Mouse (Mus musculus) heart, embryonic 10.5 days (tissue): Measurements from ENCODE around the gene Pip5kl1. TPM values are rescaled to one million over a fixed set of nuclear protein-coding genes. Genes with fewer than 3 reads are reported as not detected.

Source experiments
- DNase-seq: peaks from one replicate; pipeline ENCODE4 v3.0.0-alpha.2; 2017; ENCODE audit warnings: low spot score
- H3K27ac ChIP-seq: fragments of 300-500 bp; sonication (generic); 2 replicates; pipeline ENCODE4 v1.5.1; 2016; ENCODE audit warnings: mild to moderate bottlenecking
- H3K27me3 ChIP-seq: fragments of 300-500 bp; sonication (generic); 2 replicates; pipeline ENCODE4 v1.6.1; 2016; ENCODE audit warnings: mild to moderate bottlenecking; ENCODE audit not compliant: poor library complexity, insufficient read depth, severe bottlenecking
- H3K36me3 ChIP-seq: fragments of 300-500 bp; sonication (generic); 2 replicates; pipeline ENCODE4 v1.6.1; 2016; ENCODE audit warnings: mild to moderate bottlenecking, moderate library complexity
- H3K4me1 ChIP-seq: fragments of 300-500 bp; sonication (generic); 2 replicates; pipeline ENCODE4 v1.6.1; 2016; ENCODE audit warnings: mild to moderate bottlenecking
- H3K4me3 ChIP-seq: fragments of 300-500 bp; sonication (generic); 2 replicates; pipeline ENCODE4 v1.5.1; 2016; ENCODE audit warnings: mild to moderate bottlenecking, moderate library complexity
- H3K9me3 ChIP-seq: fragments of 300-500 bp; sonication (generic); 2 replicates; pipeline ENCODE4 v1.6.1; 2016; ENCODE audit warnings: mild to moderate bottlenecking, moderate library complexity
- WGBS: fragments of 180-500 bp; shearing (Covaris S2); methylation state at CpG from one replicate; pipeline ENCODE4 v1.1.7; 2016; 5-methylcytosine and 5-hydroxymethylcytosine counted together
- polyA plus RNA-seq: library from polyadenylated mRNA; unstranded; fragments of >200 nt; fragmentation: Nextera tagmentation; extraction: Ambion mirVana; gene quantifications from 2 replicates; pipeline ENCODE4 v1.2.1, GENCODE M21; 2016

The Pip5kl1 gene
- polyA plus RNA-seq, 1 experiment from 2014 or later, result 1.1 TPM

- no peak for DNase-seq
- Histone ChIP-seq H3K9me3 (no peaks in the 10 kb centered on the region), H3K27ac (no peak overlapping the region), H3K4me3 (no peak overlapping the region), H3K27me3 (no peaks in the 10 kb centered on the region), H3K36me3 (peaks cover 7% of the 10 kb centered on the region; the same call in 1 of the 2 replicates), H3K4me1 (peaks cover 49% of the 10 kb centered on the region)
- 57% methylated on average over 7 of the region's 7 CpGs for WGBS
Observed at GRCm38 (mm10) chr2:32553592-32554148, 20.9 kb upstream of the Pip5kl1 start.

- Histone ChIP-seq H3K4me1 (peaks cover 42% of the 10 kb centered on the region), H3K4me3 (no peak overlapping the region), H3K36me3 (peaks cover 19% of the 10 kb centered on the region), H3K27me3 (no peaks in the 10 kb centered on the region), H3K27ac (peak overlapping the region; percentile 38; the same call in 1 of the 2 replicates), H3K9me3 (no peaks in the 10 kb centered on the region)
- DNase-seq, result no peak
- WGBS, result 35% methylated on average over 4 of the region's 4 CpGs
Observed at GRCm38 (mm10) chr2:32555484-32555883, 19.1 kb upstream of the Pip5kl1 start.

- H3K9me3 ChIP-seq, result no peaks in the 10 kb centered on the region
- WGBS, result 68% methylated on average over 7 of the region's 7 CpGs
- H3K4me1 ChIP-seq, result peaks cover 37% of the 10 kb centered on the region
- no peak overlapping the region for H3K4me3 ChIP-seq
- H3K36me3 ChIP-seq, result peaks cover 23% of the 10 kb centered on the region
- no peaks in the 10 kb centered on the region for H3K27me3 ChIP-seq
- DNase-seq, result no peak
- H3K27ac ChIP-seq, result 0 out of 2 replicates have a peak overlapping the region, but pooled peaks have one; percentile 38
Observed at GRCm38 (mm10) chr2:32556019-32556418, 18.6 kb upstream of the Pip5kl1 start.

- WGBS, result 59% methylated on average over 5 of the region's 5 CpGs
- H3K4me1 ChIP-seq, result peaks cover 22% of the 10 kb centered on the region
- H3K27ac ChIP-seq, result peak overlapping the region; percentile 67; the same call in 1 of the 2 replicates
- H3K36me3 ChIP-seq, result peaks cover 48% of the 10 kb centered on the region
- DNase-seq, result no peak
- no peaks in the 10 kb centered on the region for H3K27me3 ChIP-seq
- no peak overlapping the region for H3K4me3 ChIP-seq
- no peaks in the 10 kb centered on the region for H3K9me3 ChIP-seq
Observed at GRCm38 (mm10) chr2:32559570-32559969, 15.0 kb upstream of the Pip5kl1 start.

- DNase-seq, result no peak
- Histone ChIP-seq H3K4me3 (no peak overlapping the region), H3K9me3 (no peaks in the 10 kb centered on the region), H3K27me3 (no peaks in the 10 kb centered on the region), H3K4me1 (peaks cover 14% of the 10 kb centered on the region), H3K27ac (0 out of 2 replicates have a peak overlapping the region, but pooled peaks have one; percentile 19), H3K36me3 (peaks cover 62% of the 10 kb centered on the region)
- WGBS, result 31% methylated on average over 4 of the region's 4 CpGs
Observed at GRCm38 (mm10) chr2:32566536-32567063, 8.0 kb upstream of the Pip5kl1 start.

GRCm38 (mm10) chr2:32568149-32568548 lies 6.4 kb upstream of the Pip5kl1 start:
- H3K36me3 ChIP-seq, result peaks cover 63% of the 10 kb centered on the region
- WGBS, result 63% methylated on average over 5 of the region's 5 CpGs
- H3K9me3 ChIP-seq, result no peaks in the 10 kb centered on the region
- no peak overlapping the region for H3K27ac ChIP-seq
- no peak for DNase-seq
- no peaks in the 10 kb centered on the region for H3K27me3 ChIP-seq
- no peak overlapping the region for H3K4me3 ChIP-seq
- H3K4me1 ChIP-seq, result peaks cover 22% of the 10 kb centered on the region

- Histone ChIP-seq H3K4me3 (no peak overlapping the region), H3K9me3 (no peaks in the 10 kb centered on the region), H3K36me3 (peaks cover 60% of the 10 kb centered on the region), H3K27ac (no peak overlapping the region), H3K27me3 (no peaks in the 10 kb centered on the region), H3K4me1 (peaks cover 22% of the 10 kb centered on the region)
- no peak for DNase-seq
- WGBS, result 86% methylated on average over 3 of the region's 3 CpGs
Observed at GRCm38 (mm10) chr2:32568941-32569340, 5.7 kb upstream of the Pip5kl1 start.

- 2% methylated on average over 36 of the region's 36 CpGs for whole genome bisulfite sequencing
- Histone ChIP-seq H3K4me1 (peaks cover 31% of the 10 kb centered on the region), H3K27ac (peak within 1 kb of the TSS; percentile 83), H3K4me3 (peak within 1 kb of the TSS; percentile 77), H3K9me3 (no peaks in the 10 kb centered on the region), H3K27me3 (0 out of 2 replicates have a peak, but pooled peaks cover 3% of the 10 kb centered on the region), H3K36me3 (peaks cover 41% of the 10 kb centered on the region)
- peak; percentile 96 for DNase-seq
Observed at GRCm38 (mm10) chr2:32570698-32571494, 3.7 kb upstream of the Pip5kl1 start, which contains the start of gene Dpm2. Gene Dpm2, plus strand, starts transcription at chr2:32570858.

GRCm38 (mm10) chr2:32572196-32572595 lies 2.4 kb upstream of the Pip5kl1 start:
- no peak overlapping the region for H3K4me3 ChIP-seq
- no peak for DNase-seq
- 90% methylated on average over 11 of the region's 11 CpGs for WGBS
- peaks cover 26% of the 10 kb centered on the region for H3K4me1 ChIP-seq
- no peaks in the 10 kb centered on the region for H3K9me3 ChIP-seq
- H3K27ac ChIP-seq, result no peak overlapping the region
- H3K27me3 ChIP-seq, result peaks cover 16% of the 10 kb centered on the region
- peaks cover 29% of the 10 kb centered on the region for H3K36me3 ChIP-seq

- peaks cover 26% of the 10 kb centered on the region for H3K4me1 ChIP-seq
- WGBS, result 2% methylated on average over 26 of the region's 26 CpGs
- H3K27me3 ChIP-seq, result peaks cover 44% of the 10 kb centered on the region
- no peaks in the 10 kb centered on the region for H3K9me3 ChIP-seq
- peak overlapping the region; percentile 63 for H3K4me3 ChIP-seq
- no peak for DNase-seq
- peaks cover 15% of the 10 kb centered on the region for H3K36me3 ChIP-seq
- 0 out of 2 replicates have a peak overlapping the region, but pooled peaks have one; percentile 1 for H3K27ac ChIP-seq
Observed at GRCm38 (mm10) chr2:32574901-32575585, 446 bp downstream of the Pip5kl1 start.

- Histone ChIP-seq H3K36me3 (peaks cover 15% of the 10 kb centered on the region), H3K4me1 (peaks cover 26% of the 10 kb centered on the region), H3K9me3 (no peaks in the 10 kb centered on the region), H3K27me3 (peaks cover 50% of the 10 kb centered on the region), H3K27ac (0 out of 2 replicates have a peak within 1 kb of the TSS, but pooled peaks have one; percentile 1), H3K4me3 (peak within 1 kb of the TSS; percentile 63)
- WGBS, result 5% methylated on average over 28 of the region's 28 CpGs
- DNase-seq, result peak; percentile 80
Observed at GRCm38 (mm10) chr2:32575586-32576160, 1.1 kb downstream of the Pip5kl1 start, which contains the start of gene 9430097D07Rik. Gene 9430097D07Rik, minus strand, starts transcription at chr2:32575684.

GRCm38 (mm10) chr2:32576532-32576931 lies 1.9 kb downstream of the Pip5kl1 start:
- H3K9me3 ChIP-seq, result no peaks in the 10 kb centered on the region
- 86% methylated on average over 9 of the region's 9 CpGs for WGBS
- no peak overlapping the region for H3K4me3 ChIP-seq
- H3K27me3 ChIP-seq, result peaks cover 52% of the 10 kb centered on the region
- peaks cover 15% of the 10 kb centered on the region for H3K36me3 ChIP-seq
- H3K27ac ChIP-seq, result no peak overlapping the region
- H3K4me1 ChIP-seq, result peaks cover 26% of the 10 kb centered on the region
- DNase-seq, result no peak
